Mouse (Mus musculus): ENCODE measurements around the gene Xylt1.
A peak's percentile ranks its signal among the peaks of the same experiment; 100 is the strongest.

The Xylt1 gene

GRCm38 (mm10) chr7:117380418-117381187, at the start of gene Xylt1:
Gene Xylt1 (plus strand): TSS chr7:117380979.
- Histone ChIP-seq H3K27me3 (ENCODE audit: control insufficient read depth, insufficient read depth, low read length, poor library complexity, severe bottlenecking) (no peaks in the 10 kb centered on the region), H3K36me3 (ENCODE audit: control insufficient read depth, insufficient read depth, low read length, poor library complexity, severe bottlenecking) (no peaks in the 10 kb centered on the region)
- peak; percentile 73 for DNase-seq (ENCODE audit: low read depth, low spot score)

- no peaks in the 10 kb centered on the region for H3K27me3 ChIP-seq (ENCODE audit: control insufficient read depth, insufficient read depth, low read length, poor library complexity, severe bottlenecking)
- peak; percentile 2 for DNase-seq (ENCODE audit: low read depth, low spot score)
- no peaks in the 10 kb centered on the region for H3K36me3 ChIP-seq (ENCODE audit: control insufficient read depth, insufficient read depth, low read length, poor library complexity, severe bottlenecking)
These were observed 46.8 kb upstream of the Xylt1 start for GRCm38 (mm10) chr7:117333936-117334335.

GRCm38 (mm10) chr7:117356316-117356715, 24.5 kb upstream of the Xylt1 start:
- H3K27me3 ChIP-seq (ENCODE audit: control insufficient read depth, insufficient read depth, low read length, poor library complexity, severe bottlenecking): no peaks in the 10 kb centered on the region
- no peak for DNase-seq (ENCODE audit: low read depth, low spot score)
- H3K36me3 ChIP-seq (ENCODE audit: control insufficient read depth, insufficient read depth, low read length, poor library complexity, severe bottlenecking): no peaks in the 10 kb centered on the region

- DNase-seq (ENCODE audit: low read depth, low spot score): no peak
- no peaks in the 10 kb centered on the region for H3K36me3 ChIP-seq (ENCODE audit: control insufficient read depth, insufficient read depth, low read length, poor library complexity, severe bottlenecking)
- no peaks in the 10 kb centered on the region for H3K27me3 ChIP-seq (ENCODE audit: control insufficient read depth, insufficient read depth, low read length, poor library complexity, severe bottlenecking)
These were observed 23.2 kb upstream of the Xylt1 start for GRCm38 (mm10) chr7:117357425-117358194.

- no peaks in the 10 kb centered on the region for H3K27me3 ChIP-seq (ENCODE audit: control insufficient read depth, insufficient read depth, low read length, poor library complexity, severe bottlenecking)
- no peak for DNase-seq (ENCODE audit: low read depth, low spot score)
- no peaks in the 10 kb centered on the region for H3K36me3 ChIP-seq (ENCODE audit: control insufficient read depth, insufficient read depth, low read length, poor library complexity, severe bottlenecking)
These were observed 19.5 kb upstream of the Xylt1 start for GRCm38 (mm10) chr7:117361281-117361680.

- Histone ChIP-seq H3K27me3 (ENCODE audit: control insufficient read depth, insufficient read depth, low read length, poor library complexity, severe bottlenecking) (no peaks in the 10 kb centered on the region), H3K36me3 (ENCODE audit: control insufficient read depth, insufficient read depth, low read length, poor library complexity, severe bottlenecking) (no peaks in the 10 kb centered on the region)
- DNase-seq (ENCODE audit: low read depth, low spot score): peak; percentile 62
These were observed 18.3 kb upstream of the Xylt1 start for GRCm38 (mm10) chr7:117362493-117362892.

- no peak for DNase-seq (ENCODE audit: low read depth, low spot score)
- H3K27me3 ChIP-seq (ENCODE audit: control insufficient read depth, insufficient read depth, low read length, poor library complexity, severe bottlenecking): no peaks in the 10 kb centered on the region
These were observed 12.0 kb upstream of the Xylt1 start for GRCm38 (mm10) chr7:117368647-117369289.

GRCm38 (mm10) chr7:117369290-117369941, 11.4 kb upstream of the Xylt1 start:
- Histone ChIP-seq H3K36me3 (ENCODE audit: control insufficient read depth, insufficient read depth, low read length, poor library complexity, severe bottlenecking) (no peaks in the 10 kb centered on the region), H3K27me3 (ENCODE audit: control insufficient read depth, insufficient read depth, low read length, poor library complexity, severe bottlenecking) (no peaks in the 10 kb centered on the region)
- peak; percentile 27 for DNase-seq (ENCODE audit: low read depth, low spot score)

More at GRCm38 (mm10) chr7:117368647-117369289, 12.0 kb upstream of the Xylt1 start:
- H3K36me3 ChIP-seq (ENCODE audit: control insufficient read depth, insufficient read depth, low read length, poor library complexity, severe bottlenecking): no peaks in the 10 kb centered on the region

- peak; percentile 93 for DNase-seq (ENCODE audit: low read depth, low spot score)
- no peaks in the 10 kb centered on the region for H3K27me3 ChIP-seq (ENCODE audit: control insufficient read depth, insufficient read depth, low read length, poor library complexity, severe bottlenecking)
- no peaks in the 10 kb centered on the region for H3K36me3 ChIP-seq (ENCODE audit: control insufficient read depth, insufficient read depth, low read length, poor library complexity, severe bottlenecking)
These were observed 4.9 kb upstream of the Xylt1 start for GRCm38 (mm10) chr7:117375886-117376309.

- no peak for DNase-seq (ENCODE audit: low read depth, low spot score)
- no peaks in the 10 kb centered on the region for H3K27me3 ChIP-seq (ENCODE audit: control insufficient read depth, insufficient read depth, low read length, poor library complexity, severe bottlenecking)
- H3K36me3 ChIP-seq (ENCODE audit: control insufficient read depth, insufficient read depth, low read length, poor library complexity, severe bottlenecking): no peaks in the 10 kb centered on the region
These were observed 3.6 kb upstream of the Xylt1 start for GRCm38 (mm10) chr7:117377138-117377537.

- peak; percentile 21 for DNase-seq (ENCODE audit: low read depth, low spot score)
- H3K27me3 ChIP-seq (ENCODE audit: control insufficient read depth, insufficient read depth, low read length, poor library complexity, severe bottlenecking): no peaks in the 10 kb centered on the region
- H3K36me3 ChIP-seq (ENCODE audit: control insufficient read depth, insufficient read depth, low read length, poor library complexity, severe bottlenecking): no peaks in the 10 kb centered on the region
These were observed 752 bp upstream of the Xylt1 start for GRCm38 (mm10) chr7:117380036-117380417.

- H3K27me3 ChIP-seq (ENCODE audit: control insufficient read depth, insufficient read depth, low read length, poor library complexity, severe bottlenecking): no peaks in the 10 kb centered on the region
- H3K36me3 ChIP-seq (ENCODE audit: control insufficient read depth, insufficient read depth, low read length, poor library complexity, severe bottlenecking): no peaks in the 10 kb centered on the region
- DNase-seq (ENCODE audit: low read depth, low spot score): peak; percentile 49
These were observed 606 bp downstream of the Xylt1 start for GRCm38 (mm10) chr7:117381188-117381981.

GRCm38 (mm10) chr7:117382006-117382405, 1.2 kb downstream of the Xylt1 start:
- no peaks in the 10 kb centered on the region for H3K36me3 ChIP-seq (ENCODE audit: control insufficient read depth, insufficient read depth, low read length, poor library complexity, severe bottlenecking)
- DNase-seq (ENCODE audit: low read depth, low spot score): no peak
- no peaks in the 10 kb centered on the region for H3K27me3 ChIP-seq (ENCODE audit: control insufficient read depth, insufficient read depth, low read length, poor library complexity, severe bottlenecking)

Data from splenic B cell, adult 2 months (primary cell).